Mouse (Mus musculus): ENCODE results near the gene Fto.
A peak's percentile ranks its signal among the peaks of the same experiment; 100 is the strongest.

DNA sequence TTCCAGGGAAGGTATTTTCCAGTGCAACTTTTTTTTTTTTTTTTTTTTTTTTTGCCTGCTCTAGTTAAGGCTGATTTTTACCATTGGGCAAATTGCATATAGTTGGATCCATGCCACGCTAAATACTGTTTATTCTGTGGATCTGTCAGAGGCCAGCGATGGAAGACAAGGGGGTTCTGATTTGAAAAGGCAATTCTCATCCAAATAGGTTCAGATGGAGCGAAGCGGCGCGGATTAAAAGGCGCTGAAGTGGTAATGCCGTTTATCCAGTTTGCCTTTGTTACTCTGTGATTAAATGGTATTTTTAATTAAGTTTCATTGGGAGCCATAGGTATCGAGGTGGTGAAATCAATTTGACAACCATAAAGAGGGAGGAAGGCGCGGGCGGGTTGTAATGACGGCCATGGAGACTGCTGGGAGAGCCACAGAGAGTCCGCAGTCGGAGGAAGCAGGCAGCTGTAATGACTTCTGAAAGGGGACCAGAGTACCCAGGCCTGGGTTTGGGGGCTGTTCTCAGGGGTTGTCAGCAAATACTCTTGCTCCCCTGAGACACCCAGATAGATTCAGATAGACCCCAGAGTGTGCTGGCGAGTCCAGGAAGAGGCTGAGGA lies 356.2 kb downstream of the Fto start:
- 0 out of 2 replicates have a peak, but pooled peaks have one; percentile 18 for TF ChIP-seq ZNF384 (IDR thresholded peaks at IDR 0.05; ENCODE audit: low read depth, low read length)
- TF ChIP-seq HCFC1 (IDR thresholded peaks at IDR 0.05; ENCODE audit: borderline replicate concordance, insufficient read depth, low read length), result no peak
- no peak for TF ChIP-seq ZC3H11A (IDR thresholded peaks at IDR 0.05; ENCODE audit: borderline replicate concordance, low read depth, low read length)
- no peak for TF ChIP-seq MAFK (IDR thresholded peaks at IDR 0.05; ENCODE audit: insufficient read depth, low read depth, low read length)
- TF ChIP-seq CHD2 (IDR thresholded peaks at IDR 0.05; ENCODE audit: low read depth, low read length), result no peak
